26 mouse cellular contexts compared by ENCODE assay signal in genomic region chr14:104356636-104357035, GRCm38 (mm10).
DNase-seq lines count a peak whose midpoint lies in the region; ATAC-seq and TF ChIP-seq lines count a peak whose summit lies in the region.
"Had no signal": no experiment of that assay in that cellular context is flagged by ENCODE, and none has a peak within 500 bp of the region (broad histone marks: within the 10 kb centered on the region; RNA-seq: fewer than 3 reads in every experiment).

No protein-coding gene starts in this region.

- WGBS in hindbrain, embryonic 16.5 days: 50% methylated on average over 1 of the region's 1 CpGs
- 82% methylated on average over 1 of the region's 1 CpGs for WGBS in hindbrain, embryonic 12.5 days
- 67% methylated on average over 1 of the region's 1 CpGs for WGBS in midbrain, postnatal 0 days
- WGBS in intestine, embryonic 15.5 days: 74% methylated on average over 1 of the region's 1 CpGs

- peak; percentile 89 for ATAC-seq in hindbrain, embryonic 16.5 days
- ATAC-seq in hindbrain, embryonic 12.5 days (ENCODE audit: low FRiP score): no peak
- peak; percentile 47; the same call in 1 of the 2 replicates for ATAC-seq in midbrain, postnatal 0 days (ENCODE audit: low FRiP score)
- ATAC-seq in intestine, embryonic 15.5 days: no peak
- ATAC-seq: forebrain, postnatal 0 days; Patski had no signal

- no peak for TF ChIP-seq CTCF in midbrain, postnatal 0 days (IDR thresholded peaks at IDR 0.05)

- H3K9ac ChIP-seq in hindbrain, embryonic 16.5 days (ENCODE audit: low read depth, low read length): no peak overlapping the region
- no peak overlapping the region for H3K9ac ChIP-seq in hindbrain, embryonic 12.5 days
- H3K9ac ChIP-seq in midbrain, postnatal 0 days (replicated peaks; ENCODE audit: low read length, poor library complexity, severe bottlenecking): no peak overlapping the region
- no peak overlapping the region for H3K9ac ChIP-seq in intestine, embryonic 15.5 days
- H3K9ac ChIP-seq: forebrain, postnatal 0 days; neural tube, embryonic 13.5 days had no signal

- H3K27me3 ChIP-seq in hindbrain, embryonic 16.5 days (replicated peaks; ENCODE audit: control insufficient read depth, insufficient read depth, low read length): no peaks in the 10 kb centered on the region
- no peaks in the 10 kb centered on the region for H3K27me3 ChIP-seq in hindbrain, embryonic 12.5 days
- no peaks in the 10 kb centered on the region for H3K27me3 ChIP-seq in midbrain, postnatal 0 days (ENCODE audit: insufficient read depth, low read length)
- H3K27me3 ChIP-seq in intestine, embryonic 15.5 days (replicated peaks): no peaks in the 10 kb centered on the region
- H3K27me3 ChIP-seq: neural tube, embryonic 13.5 days had no signal

- peak; percentile 12 for DNase-seq in adrenal gland, postnatal 14 days
- no peak for DNase-seq in adrenal gland, adult 8-10 months
- DNase-seq in Muller cell, postnatal 12 days (ENCODE audit: inconsistent ontology term): peak; percentile 4
- peak; percentile 79 for DNase-seq in midbrain, postnatal 0 days (ENCODE audit: low spot score)
- no peak for DNase-seq in adipocyte (ENCODE audit: low spot score)
- DNase-seq: adrenal gland, postnatal 36 days; cerebellum, adult 11 months; cerebellum, postnatal 36 days; embryo, embryonic 11 days; forebrain, postnatal 0 days; gastrocnemius, postnatal 14 days; heart, adult 11 months; heart, postnatal 10 days; kidney, adult 2 months; kidney, postnatal 10 days; lung, postnatal 4 days; thymus, adult 2 months; thymus, postnatal 4 days had no signal

- H3K36me3 ChIP-seq in hindbrain, embryonic 16.5 days (ENCODE audit: control insufficient read depth, insufficient read depth, low read length): no peaks in the 10 kb centered on the region
- no peaks in the 10 kb centered on the region for H3K36me3 ChIP-seq in hindbrain, embryonic 12.5 days
- H3K36me3 ChIP-seq in midbrain, postnatal 0 days (ENCODE audit: insufficient read depth, low read length): no peaks in the 10 kb centered on the region
- no peaks in the 10 kb centered on the region for H3K36me3 ChIP-seq in intestine, embryonic 15.5 days
- H3K36me3 ChIP-seq: neural tube, embryonic 13.5 days had no signal

- no peak overlapping the region for H3K4me2 ChIP-seq in hindbrain, embryonic 16.5 days (ENCODE audit: low read length)
- no peak overlapping the region for H3K4me2 ChIP-seq in hindbrain, embryonic 12.5 days (replicated peaks)
- no peak overlapping the region for H3K4me2 ChIP-seq in midbrain, postnatal 0 days (ENCODE audit: low read depth, low read length, poor library complexity, severe bottlenecking)
- H3K4me2 ChIP-seq in intestine, embryonic 15.5 days (replicated peaks): no peak overlapping the region
- H3K4me2 ChIP-seq: heart, embryonic 11.5 days; neural tube, embryonic 13.5 days had no signal

- no peak overlapping the region for H3K4me3 ChIP-seq in hindbrain, embryonic 16.5 days (ENCODE audit: low read length)
- H3K4me3 ChIP-seq in hindbrain, embryonic 12.5 days: no peak overlapping the region
- H3K4me3 ChIP-seq in midbrain, postnatal 0 days (ENCODE audit: low read depth, low read length): no peak overlapping the region
- no peak overlapping the region for H3K4me3 ChIP-seq in intestine, embryonic 15.5 days (replicated peaks)
- H3K4me3 ChIP-seq: myocyte; neural tube, embryonic 13.5 days had no signal

- H3K9me3 ChIP-seq in hindbrain, embryonic 16.5 days (ENCODE audit: control insufficient read depth, low read length): no peaks in the 10 kb centered on the region
- H3K9me3 ChIP-seq in hindbrain, embryonic 12.5 days (replicated peaks): no peaks in the 10 kb centered on the region
- no peaks in the 10 kb centered on the region for H3K9me3 ChIP-seq in midbrain, postnatal 0 days (ENCODE audit: low read length)
- H3K9me3 ChIP-seq in intestine, embryonic 15.5 days: no peaks in the 10 kb centered on the region
- H3K9me3 ChIP-seq: neural tube, embryonic 13.5 days had no signal

- no peaks in the 10 kb centered on the region for H3K4me1 ChIP-seq in hindbrain, embryonic 16.5 days (ENCODE audit: control insufficient read depth, insufficient read depth, low read depth, low read length)
- no peaks in the 10 kb centered on the region for H3K4me1 ChIP-seq in hindbrain, embryonic 12.5 days
- no peaks in the 10 kb centered on the region for H3K4me1 ChIP-seq in midbrain, postnatal 0 days (ENCODE audit: insufficient read depth, low read length)
- H3K4me1 ChIP-seq in intestine, embryonic 15.5 days (replicated peaks): no peaks in the 10 kb centered on the region
- H3K4me1 ChIP-seq: neural tube, embryonic 13.5 days had no signal

- no peak overlapping the region for H3K27ac ChIP-seq in hindbrain, embryonic 16.5 days (ENCODE audit: low read depth, low read length)
- no peak overlapping the region for H3K27ac ChIP-seq in hindbrain, embryonic 12.5 days
- H3K27ac ChIP-seq in midbrain, postnatal 0 days (ENCODE audit: low read depth, low read length): no peak overlapping the region
- H3K27ac ChIP-seq in intestine, embryonic 15.5 days: no peak overlapping the region
- H3K27ac ChIP-seq: neural tube, embryonic 13.5 days; stomach, postnatal 0 days had no signal

Comparison
In these comparisons a context has a peak if more than half of its experiments do, and no peak if none do; other contexts are left out.
1. DNase-seq: peak in adrenal gland, postnatal 14 days (single experiment), Muller cell, postnatal 12 days (single experiment) and midbrain, postnatal 0 days (single experiment); none in adrenal gland, adult 8-10 months (single experiment) and adipocyte (single experiment).
2. ATAC-seq: peak in hindbrain, embryonic 16.5 days (single experiment) and midbrain, postnatal 0 days (single experiment); none in hindbrain, embryonic 12.5 days (single experiment) and intestine, embryonic 15.5 days (single experiment).